Mouse (Mus musculus): ENCODE data around the gene Ncf4. TPM values are rescaled to one million over a fixed set of nuclear protein-coding genes. Genes with fewer than 3 reads are reported as not detected.

Gene Ncf4
- 2.6 and 3.4 TPM in 2 replicates for polyA plus RNA-seq (2015; fragmentation: Nextera tagmentation; extraction: Ambion mirVana)

DNA sequence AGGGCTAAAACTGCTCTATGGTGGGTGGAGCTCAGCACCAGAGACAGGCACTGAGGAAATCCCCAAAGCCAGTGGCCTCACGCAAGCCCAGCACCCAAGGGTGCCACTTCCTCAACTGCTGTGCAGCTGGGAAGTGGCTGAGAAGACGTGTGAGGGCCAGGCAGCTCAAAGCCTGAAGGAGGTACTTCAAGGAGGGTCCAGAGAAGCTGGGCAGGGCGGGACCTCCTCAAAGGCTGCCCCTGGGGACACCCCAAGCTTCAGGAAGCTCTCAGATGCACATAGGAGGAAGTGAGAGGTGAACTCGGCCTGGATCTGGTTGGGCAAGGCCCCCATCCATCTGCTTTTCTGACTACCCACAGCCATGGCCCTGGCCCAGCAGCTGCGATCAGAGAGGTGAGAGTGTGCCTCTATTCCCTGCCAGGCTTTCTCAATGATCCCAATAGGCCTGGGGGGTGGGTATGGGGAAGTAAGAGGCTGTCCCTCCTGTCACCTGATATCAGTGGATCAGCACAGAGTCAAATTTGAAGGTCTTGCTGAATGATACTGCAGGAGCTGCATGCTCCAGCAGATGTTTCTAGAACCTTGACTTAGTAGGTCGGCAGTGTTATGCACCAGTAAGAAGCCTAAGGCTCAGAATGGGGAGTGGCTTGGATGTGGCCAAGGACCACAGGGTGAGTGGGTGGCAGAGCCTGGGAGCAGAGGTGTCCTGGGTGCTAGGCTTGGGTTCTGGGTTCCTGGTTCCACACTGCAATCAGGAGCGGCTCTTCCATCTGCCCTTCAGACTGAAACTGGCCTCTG is at the start of gene Ncf4:
TSS of gene Ncf4 (plus strand) at position 107 of the 798 bp plus-strand sequence.
- Histone ChIP-seq H3K9ac (no peak within 1 kb of the TSS; the same call in 1 of the 2 replicates), H3K4me2 (replicated peaks) (no peak within 1 kb of the TSS), H3K27ac (no peak within 1 kb of the TSS), H3K27me3 (no peaks in the 10 kb centered on the region), H3K4me1 (no peaks in the 10 kb centered on the region), H3K9me3 (no peaks in the 10 kb centered on the region), H3K36me3 (no peaks in the 10 kb centered on the region), H3K4me3 (no peak within 1 kb of the TSS)
- no peak for ATAC-seq (ENCODE audit: low FRiP score, low read depth)
- WGBS = 66% methylated on average over 7 of the region's 7 CpGs

DNA sequence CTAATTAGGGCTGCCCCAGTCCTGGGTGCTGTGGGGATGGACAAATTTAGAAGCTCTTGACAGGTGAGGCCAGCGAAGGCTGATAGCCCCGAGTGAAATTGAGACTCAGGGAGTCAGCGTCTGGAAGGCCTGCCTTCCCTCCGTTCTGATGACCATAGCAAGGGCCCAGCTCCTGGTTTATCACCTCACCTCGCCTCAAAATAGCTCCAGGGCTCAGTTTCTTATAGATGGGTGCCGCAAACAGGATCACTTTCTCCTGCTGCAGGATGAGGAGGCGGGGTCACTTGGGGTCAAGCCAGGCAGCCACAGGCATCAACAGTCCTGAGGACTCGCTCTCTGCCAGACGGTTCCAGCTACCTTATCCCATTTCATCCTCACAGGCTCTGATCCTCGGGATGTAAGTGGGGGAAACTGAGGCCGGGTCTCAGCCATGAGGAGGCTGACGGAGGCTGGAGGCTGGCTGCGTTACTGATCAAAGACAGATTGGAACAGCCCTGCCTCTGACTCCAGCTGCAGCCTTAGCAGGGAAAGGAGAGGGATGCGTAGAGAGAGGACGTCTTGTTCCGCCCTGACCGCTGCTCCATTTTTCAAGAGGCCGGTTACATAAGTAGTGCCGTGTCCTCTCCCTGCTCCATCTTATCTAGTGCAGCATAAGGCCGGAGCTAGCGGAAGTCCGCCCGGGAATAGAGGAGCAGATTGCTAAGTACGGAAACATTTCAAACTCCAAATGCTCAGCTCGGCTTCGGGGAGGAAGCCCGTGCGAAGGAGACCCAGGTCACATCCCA is 49.3 kb upstream of the Ncf4 start:
- Histone ChIP-seq H3K27ac (no peak overlapping the region), H3K9me3 (no peaks in the 10 kb centered on the region), H3K27me3 (no peaks in the 10 kb centered on the region; the same call in 1 of the 2 replicates), H3K4me1 (no peaks in the 10 kb centered on the region), H3K36me3 (no peaks in the 10 kb centered on the region), H3K4me3 (no peak overlapping the region), H3K9ac (no peak overlapping the region), H3K4me2 (replicated peaks) (no peak overlapping the region)
- ATAC-seq (ENCODE audit: low FRiP score, low read depth) = no peak
- WGBS = 72% methylated on average over 28 of the region's 28 CpGs

DNA sequence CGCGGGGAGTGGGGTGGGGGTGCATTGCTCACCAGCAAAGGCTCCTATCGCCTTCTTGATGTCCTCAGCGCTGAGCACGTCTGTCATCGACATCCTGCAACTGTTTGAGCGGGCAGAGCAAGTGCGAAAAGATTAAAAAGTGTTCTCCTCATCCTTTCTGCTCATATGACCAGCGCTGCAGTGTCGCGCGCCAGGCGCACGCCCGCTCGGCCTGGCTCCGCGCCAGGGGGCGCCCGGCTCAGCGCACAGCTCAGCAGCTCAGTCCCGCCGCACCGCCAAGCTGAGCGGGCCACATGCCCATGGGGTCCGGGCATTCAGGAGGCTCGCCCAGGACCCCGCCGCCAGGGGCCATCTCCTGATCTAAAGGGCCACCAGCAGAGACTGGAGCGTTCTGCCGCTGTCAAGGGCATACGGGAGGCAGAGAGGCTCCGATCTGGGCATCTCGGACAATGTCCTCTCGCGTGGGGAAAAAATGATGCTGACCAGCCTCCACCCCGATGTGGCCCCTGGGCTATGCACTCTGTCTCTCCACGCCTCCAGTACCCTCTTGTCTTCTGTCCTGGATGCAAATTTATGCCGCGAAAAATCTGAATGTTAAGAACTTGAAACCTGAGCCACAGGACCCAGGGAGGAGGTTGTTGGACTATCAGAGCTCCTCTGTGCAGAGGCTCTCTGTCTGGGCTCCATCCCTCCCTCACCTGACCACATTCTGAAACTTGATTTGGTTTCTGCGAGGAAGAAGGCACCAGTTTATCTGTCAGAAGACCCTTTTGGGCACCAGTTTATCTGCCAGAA is 40.4 kb upstream of the Ncf4 start:
- Histone ChIP-seq H3K36me3 (no peaks in the 10 kb centered on the region), H3K4me3 (peak overlapping the region; percentile 37), H3K9ac (no peak overlapping the region; the same call in 1 of the 2 replicates), H3K4me2 (replicated peaks) (peak overlapping the region; percentile 66), H3K4me1 (peaks cover 6% of the 10 kb centered on the region; the same call in 1 of the 2 replicates), H3K27ac (no peak overlapping the region), H3K27me3 (peaks cover 58% of the 10 kb centered on the region), H3K9me3 (no peaks in the 10 kb centered on the region)
- no peak for ATAC-seq (ENCODE audit: low FRiP score, low read depth)
- 2% methylated on average over 41 of the region's 41 CpGs for WGBS

DNA sequence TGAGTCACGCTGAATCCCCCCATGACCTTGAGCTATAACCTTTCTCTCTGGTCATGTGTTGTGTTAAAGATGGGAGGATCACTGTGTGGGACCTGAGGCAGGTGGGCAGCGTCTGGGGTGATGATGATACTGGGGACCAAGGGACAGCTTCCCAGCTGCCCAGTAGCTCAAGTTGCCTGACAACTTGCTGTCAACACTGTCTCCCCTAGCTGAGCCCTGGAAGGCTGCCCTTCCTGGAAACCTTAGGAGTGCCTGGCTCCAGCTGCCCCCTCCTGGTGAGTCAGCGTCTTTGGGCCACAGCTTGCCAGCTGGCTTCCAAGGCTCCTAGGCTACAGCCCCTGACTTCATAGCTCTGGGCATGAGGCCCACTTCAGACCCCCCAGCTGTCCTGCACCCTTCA is 39.4 kb upstream of the Ncf4 start:
- Histone ChIP-seq H3K27me3 (peaks cover 58% of the 10 kb centered on the region), H3K4me2 (replicated peaks) (no peak overlapping the region), H3K27ac (no peak overlapping the region), H3K9me3 (peaks cover 2% of the 10 kb centered on the region; the same call in 1 of the 2 replicates), H3K36me3 (no peaks in the 10 kb centered on the region), H3K9ac (no peak overlapping the region), H3K4me1 (peaks cover 6% of the 10 kb centered on the region; the same call in 1 of the 2 replicates), H3K4me3 (no peak overlapping the region)
- WGBS = 44% methylated on average over 3 of the region's 3 CpGs
- ATAC-seq (ENCODE audit: low FRiP score, low read depth) = no peak

DNA sequence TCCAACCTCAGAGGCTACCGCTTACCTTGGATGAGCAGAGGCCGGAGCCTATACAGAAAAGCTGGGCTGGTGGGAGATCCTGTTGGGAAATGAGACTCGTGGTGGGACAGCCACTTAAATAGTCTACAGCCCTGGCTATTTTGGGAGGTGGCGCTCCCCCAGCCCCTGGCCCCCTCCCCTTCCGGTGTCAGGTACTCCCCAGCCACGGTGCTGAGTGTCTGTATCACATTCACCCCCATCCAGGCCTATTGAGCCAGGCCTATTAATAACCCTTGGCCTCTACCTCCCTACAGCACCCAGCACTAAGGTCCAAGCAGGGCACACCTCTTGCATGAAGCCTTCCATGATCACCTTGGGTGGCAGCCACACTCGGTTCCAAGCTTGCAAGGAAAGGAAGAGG is 38.3 kb upstream of the Ncf4 start, which contains the start of gene Pvalb:
TSS of gene Pvalb (minus strand) at position 89 of the 400 bp plus-strand sequence.
- peaks cover 55% of the 10 kb centered on the region for H3K27me3 ChIP-seq

DNA sequence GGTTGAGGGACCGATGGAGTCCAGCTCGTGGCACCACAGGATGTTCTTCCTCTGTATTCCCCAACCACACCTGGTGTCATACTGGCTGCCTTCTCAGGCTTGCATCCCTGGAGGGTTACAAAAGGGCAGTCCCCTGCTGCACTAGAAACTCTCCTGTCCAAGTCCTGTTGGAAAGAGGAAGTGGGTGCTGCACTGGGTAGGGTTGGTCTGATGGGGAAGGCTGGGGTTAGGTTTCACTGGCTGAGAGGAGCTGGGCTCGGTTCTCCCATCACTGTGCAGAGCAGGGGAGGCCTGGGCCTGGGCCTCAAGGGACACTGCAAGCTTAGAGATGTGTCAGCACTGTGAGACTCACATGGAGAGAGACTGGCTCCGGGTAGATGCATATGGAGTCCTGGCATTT is 34.4 kb upstream of the Ncf4 start:
- WGBS = 79% methylated on average over 4 of the region's 4 CpGs
- no peak for ATAC-seq (ENCODE audit: low FRiP score, low read depth)

More for the DNA sequence above, 38.3 kb upstream of the Ncf4 start, which contains the start of gene Pvalb:
- Histone ChIP-seq H3K9ac (no peak within 1 kb of the TSS), H3K27ac (no peak within 1 kb of the TSS), H3K9me3 (peaks cover 2% of the 10 kb centered on the region; the same call in 1 of the 2 replicates), H3K36me3 (no peaks in the 10 kb centered on the region), H3K4me1 (peaks cover 6% of the 10 kb centered on the region; the same call in 1 of the 2 replicates), H3K4me3 (no peak within 1 kb of the TSS), H3K4me2 (replicated peaks) (no peak within 1 kb of the TSS)
- 88% methylated on average over 7 of the region's 7 CpGs for WGBS
- ATAC-seq (ENCODE audit: low FRiP score, low read depth) = no peak

DNA sequence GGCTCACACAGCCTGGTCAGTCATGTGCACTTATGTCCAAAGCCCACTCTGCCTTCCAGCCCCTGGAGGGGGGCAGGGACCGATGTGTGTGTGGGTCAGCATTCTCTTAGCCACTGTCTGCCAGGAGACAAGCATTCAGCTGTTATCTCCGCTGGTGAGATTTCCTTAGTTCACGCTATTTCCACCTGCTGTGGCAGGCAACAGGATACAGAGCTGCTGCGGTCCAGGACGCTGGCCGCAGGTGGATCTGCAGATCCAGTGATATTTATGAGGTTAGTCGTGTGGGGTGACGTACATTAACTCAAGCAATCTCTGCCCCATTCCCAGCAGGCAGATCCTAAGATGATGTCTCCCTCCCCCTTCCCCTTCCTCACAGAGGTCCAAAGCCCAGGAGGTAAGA is 33.2 kb upstream of the Ncf4 start:
- H3K27ac ChIP-seq = no peak overlapping the region

More for the DNA sequence above, 34.4 kb upstream of the Ncf4 start:
- Histone ChIP-seq H3K4me2 (replicated peaks) (no peak overlapping the region), H3K4me3 (no peak overlapping the region), H3K9ac (no peak overlapping the region), H3K27me3 (peaks cover 16% of the 10 kb centered on the region), H3K9me3 (peaks cover 2% of the 10 kb centered on the region; the same call in 1 of the 2 replicates), H3K27ac (no peak overlapping the region), H3K4me1 (no peaks in the 10 kb centered on the region), H3K36me3 (no peaks in the 10 kb centered on the region)

DNA sequence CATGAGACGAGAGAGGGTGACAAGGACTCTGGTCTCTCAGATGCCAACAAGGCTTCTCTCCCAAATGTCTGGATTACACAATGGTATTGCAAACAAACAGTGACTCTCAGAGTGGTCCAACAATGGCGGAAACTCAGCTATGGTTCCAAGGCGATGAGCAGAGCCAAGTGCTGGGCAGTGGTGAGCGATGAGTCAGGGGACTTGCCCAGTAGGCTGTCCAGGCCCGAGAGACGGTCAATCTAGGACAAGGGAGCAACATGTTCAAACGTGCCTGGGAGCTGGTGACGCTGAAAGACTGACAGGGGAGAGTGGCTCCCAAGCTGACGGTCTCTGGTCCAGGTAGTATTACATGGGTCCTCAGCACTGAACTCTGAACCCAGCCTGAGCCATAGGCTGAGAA is 29.3 kb upstream of the Ncf4 start:
- no peak overlapping the region for H3K27ac ChIP-seq
- no peak overlapping the region for H3K4me3 ChIP-seq
- H3K36me3 ChIP-seq = no peaks in the 10 kb centered on the region
- H3K9me3 ChIP-seq = no peaks in the 10 kb centered on the region
- no peak for ATAC-seq (ENCODE audit: low FRiP score, low read depth)
- no peaks in the 10 kb centered on the region for H3K4me1 ChIP-seq
- no peaks in the 10 kb centered on the region for H3K27me3 ChIP-seq
- 75% methylated on average over 9 of the region's 9 CpGs for WGBS
- no peak overlapping the region for H3K4me2 ChIP-seq (replicated peaks)
- H3K9ac ChIP-seq = no peak overlapping the region

More for the DNA sequence above, 33.2 kb upstream of the Ncf4 start:
- no peak for ATAC-seq (ENCODE audit: low FRiP score, low read depth)
- Histone ChIP-seq H3K9me3 (peaks cover 2% of the 10 kb centered on the region; the same call in 1 of the 2 replicates), H3K36me3 (no peaks in the 10 kb centered on the region), H3K4me3 (no peak overlapping the region), H3K4me2 (replicated peaks) (no peak overlapping the region), H3K9ac (no peak overlapping the region), H3K27me3 (peaks cover 5% of the 10 kb centered on the region), H3K4me1 (no peaks in the 10 kb centered on the region)
- 76% methylated on average over 8 of the region's 8 CpGs for WGBS

DNA sequence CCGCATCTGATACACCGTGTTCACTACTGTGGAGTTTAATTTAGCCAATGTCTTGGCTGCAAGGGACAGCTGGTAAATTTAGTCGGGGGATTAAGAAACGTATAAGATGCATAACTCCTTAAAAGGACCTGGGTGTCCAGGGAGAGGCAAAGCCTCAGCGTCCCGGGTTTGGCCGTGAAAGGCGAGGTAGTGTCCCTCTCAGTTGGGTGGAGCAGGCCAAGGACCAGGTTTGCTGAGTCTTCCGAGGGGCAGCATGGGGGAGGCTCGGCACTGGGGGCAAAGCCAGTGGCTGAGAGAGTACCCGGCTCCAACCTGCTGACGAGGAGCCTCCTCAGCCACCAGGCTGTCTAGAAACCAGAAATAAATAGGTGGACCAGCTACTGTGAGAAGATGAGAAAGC is 16.8 kb upstream of the Ncf4 start:
- Histone ChIP-seq H3K4me3 (no peak overlapping the region), H3K9me3 (no peaks in the 10 kb centered on the region), H3K27ac (no peak overlapping the region), H3K36me3 (no peaks in the 10 kb centered on the region), H3K9ac (no peak overlapping the region), H3K4me1 (no peaks in the 10 kb centered on the region), H3K27me3 (no peaks in the 10 kb centered on the region), H3K4me2 (replicated peaks) (no peak overlapping the region)
- 79% methylated on average over 12 of the region's 12 CpGs for WGBS
- no peak for ATAC-seq (ENCODE audit: low FRiP score, low read depth)

DNA sequence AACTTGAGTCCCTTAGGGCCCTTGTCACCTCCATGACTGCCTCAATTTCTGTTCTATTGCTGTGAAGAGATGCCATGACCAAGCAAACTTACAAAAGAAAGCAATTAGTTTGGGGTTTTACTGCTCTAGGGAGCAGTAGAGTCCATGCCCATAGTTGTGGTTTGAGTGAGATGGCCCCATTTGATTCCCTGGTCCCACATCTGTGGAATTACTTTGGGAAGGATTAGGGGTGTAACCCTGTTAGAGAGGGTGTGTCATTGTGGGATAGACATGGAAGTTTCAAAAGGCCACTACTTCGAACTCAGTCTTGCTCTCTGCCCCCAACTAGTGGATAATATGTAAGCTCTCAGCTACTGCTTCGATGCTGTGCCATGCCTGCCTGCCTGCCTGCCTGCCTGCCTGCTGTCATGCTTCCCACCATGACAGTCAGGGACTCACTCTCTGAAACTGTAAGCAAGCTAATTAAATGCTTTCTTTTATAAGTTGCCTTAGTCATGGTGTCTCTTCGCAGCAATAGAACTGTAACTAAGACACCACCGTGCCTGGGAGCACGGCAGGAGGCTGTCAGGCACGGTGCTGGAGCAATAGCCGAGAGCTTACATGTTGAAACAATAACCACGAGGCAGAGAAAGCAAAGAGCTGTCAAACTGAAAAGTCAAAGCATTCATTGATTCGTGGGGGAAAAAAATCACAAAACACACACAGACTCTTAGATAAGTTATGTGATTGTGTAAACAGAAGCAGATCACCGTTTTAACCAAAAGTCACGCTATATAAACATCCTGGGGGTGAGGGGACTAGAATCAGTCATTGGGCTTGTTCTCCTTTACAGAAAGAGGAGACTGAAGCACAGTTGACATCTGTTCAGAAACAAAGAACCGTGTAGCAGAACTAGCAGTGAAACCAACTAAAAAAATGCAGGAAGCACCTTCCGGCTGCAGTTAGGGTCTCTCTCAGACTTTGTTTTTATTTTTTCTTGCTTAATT is 13.0 kb upstream of the Ncf4 start:
- Histone ChIP-seq H3K9me3 (no peaks in the 10 kb centered on the region; the same call in 1 of the 2 replicates), H3K27ac (no peak overlapping the region), H3K4me1 (no peaks in the 10 kb centered on the region), H3K27me3 (peaks cover 4% of the 10 kb centered on the region; the same call in 1 of the 2 replicates), H3K9ac (no peak overlapping the region), H3K4me2 (replicated peaks) (no peak overlapping the region), H3K36me3 (no peaks in the 10 kb centered on the region), H3K4me3 (no peak overlapping the region)
- ATAC-seq (ENCODE audit: low FRiP score, low read depth) = no peak
- whole genome bisulfite sequencing = 57% methylated on average over 13 of the region's 13 CpGs
